In the genomic region with DNA sequence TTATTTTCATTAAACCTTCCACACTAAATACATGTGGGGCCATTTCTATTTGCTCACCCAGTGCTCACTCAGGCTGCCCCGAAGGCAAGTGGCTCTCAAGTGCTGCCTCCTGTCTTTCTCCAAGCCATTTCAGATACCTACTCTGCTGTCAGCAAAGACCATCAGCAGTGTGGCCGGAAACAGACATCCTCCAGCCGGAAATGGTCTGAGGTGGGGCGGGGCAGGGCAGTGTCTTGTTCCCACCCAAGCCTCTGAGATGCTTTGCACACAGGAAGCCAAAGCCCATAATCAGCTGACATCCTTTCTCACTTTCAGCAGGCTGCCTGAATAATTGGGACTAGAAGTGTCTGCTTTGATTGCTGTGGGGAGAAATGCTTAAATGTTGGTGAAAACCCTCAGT, we compare ENCODE assay signal across 9 mouse cellular contexts.
DNase-seq lines count a peak whose midpoint lies in the region; ATAC-seq lines count a peak whose summit lies in the region.
"Had no signal": no experiment of that assay in that cellular context is flagged by ENCODE, and none has a peak within 500 bp of the region (broad histone marks: within the 10 kb centered on the region; RNA-seq: fewer than 3 reads in every experiment).

No protein-coding gene starts in this region.

- DNase-seq in embryo, embryonic 11 days: peak; percentile 14
- no peak for DNase-seq in embryo, embryonic 10.5 days (ENCODE audit: low spot score)
- peak; percentile 10 for DNase-seq in ES-CJ7 (ENCODE audit: low read depth, low spot score)
- DNase-seq in lung, postnatal 14 days: peak; percentile 22
- no peak for DNase-seq in layer of hippocampus, adult 9-10 months (ENCODE audit: low spot score)
- DNase-seq in layer of hippocampus, postnatal 36 days: no peak

- WGBS in kidney, embryonic 15.5 days: 35% methylated on average over 4 of the region's 4 CpGs
- 58% methylated on average over 4 of the region's 4 CpGs for WGBS in intestine, embryonic 16.5 days

- no peaks in the 10 kb centered on the region for H3K27me3 ChIP-seq in kidney, embryonic 15.5 days
- H3K27me3 ChIP-seq in intestine, embryonic 16.5 days (replicated peaks; ENCODE audit: control insufficient read depth, insufficient read depth, low read length): no peaks in the 10 kb centered on the region
- H3K27me3 ChIP-seq: hindbrain, embryonic 15.5 days had no signal

- H3K9ac ChIP-seq in kidney, embryonic 15.5 days: no peak overlapping the region
- H3K9ac ChIP-seq in intestine, embryonic 16.5 days (ENCODE audit: low read depth, low read length): no peak overlapping the region
- H3K9ac ChIP-seq: hindbrain, embryonic 15.5 days had no signal

- H3K36me3 ChIP-seq in kidney, embryonic 15.5 days: no peaks in the 10 kb centered on the region
- no peaks in the 10 kb centered on the region for H3K36me3 ChIP-seq in intestine, embryonic 16.5 days (ENCODE audit: control insufficient read depth, insufficient read depth, low read length)
- H3K36me3 ChIP-seq: hindbrain, embryonic 15.5 days had no signal

- H3K27ac ChIP-seq in kidney, embryonic 15.5 days: peak overlapping the region; percentile 39; the same call in 1 of the 2 replicates
- no peak overlapping the region for H3K27ac ChIP-seq in intestine, embryonic 16.5 days (ENCODE audit: low read length)
- H3K27ac ChIP-seq: hindbrain, embryonic 15.5 days had no signal

- H3K4me2 ChIP-seq in kidney, embryonic 15.5 days: 0 out of 2 replicates have a peak overlapping the region, but pooled peaks have one; percentile 2
- no peak overlapping the region for H3K4me2 ChIP-seq in intestine, embryonic 16.5 days (ENCODE audit: low read depth, low read length)
- H3K4me2 ChIP-seq: hindbrain, embryonic 15.5 days had no signal

- H3K9me3 ChIP-seq in kidney, embryonic 15.5 days (replicated peaks): no peaks in the 10 kb centered on the region
- no peaks in the 10 kb centered on the region for H3K9me3 ChIP-seq in intestine, embryonic 16.5 days (ENCODE audit: control insufficient read depth, low read length)
- H3K9me3 ChIP-seq: hindbrain, embryonic 15.5 days had no signal

- H3K4me1 ChIP-seq in kidney, embryonic 15.5 days: peaks cover 23% of the 10 kb centered on the region
- 0 out of 2 replicates have a peak, but pooled peaks cover 7% of the 10 kb centered on the region for H3K4me1 ChIP-seq in intestine, embryonic 16.5 days (ENCODE audit: control insufficient read depth, insufficient read depth, low read length)

- H3K4me3 ChIP-seq in kidney, embryonic 15.5 days (replicated peaks): no peak overlapping the region
- no peak overlapping the region for H3K4me3 ChIP-seq in intestine, embryonic 16.5 days (ENCODE audit: low read length)
- H3K4me3 ChIP-seq: hindbrain, embryonic 15.5 days had no signal

- 0 out of 2 replicates have a peak, but pooled peaks have one; percentile 22 for ATAC-seq in kidney, embryonic 15.5 days (replicated peaks; ENCODE audit: low FRiP score)
- ATAC-seq in intestine, embryonic 16.5 days: no peak

Comparison
In these comparisons a context has a peak if more than half of its experiments do, and no peak if none do; other contexts are left out.
1. DNase-seq: peak in embryo, embryonic 11 days (single experiment), ES-CJ7 (single experiment) and lung, postnatal 14 days (single experiment); none in embryo, embryonic 10.5 days (single experiment), layer of hippocampus, adult 9-10 months (single experiment) and layer of hippocampus, postnatal 36 days (0 of 2).